Mouse (Mus musculus) kidney, embryonic 16.5 days (tissue): ENCODE results near the gene Cby1. TPM values are rescaled to one million over a fixed set of nuclear protein-coding genes. Genes with fewer than 3 reads are reported as not detected.
A peak's percentile ranks its signal among the peaks of the same experiment; 100 is the strongest.

Source experiments
- ATAC-seq: fragments of 200-750 bp; cut with Nextera tagmentation; 2 replicates; pipeline ENCODE4 v1.8.0; 2017; ENCODE audit warnings: moderate TSS enrichment; ENCODE audit not compliant: low FRiP score, low TSS enrichment
- H3K27ac ChIP-seq: fragments of 300-500 bp; sonication (generic); 2 replicates; pipeline ENCODE4 v1.5.1; 2014; ENCODE audit warnings: low read length
- H3K27me3 ChIP-seq: fragments of 300-500 bp; sonication (generic); 2 replicates; pipeline ENCODE4 v1.6.1; 2014; ENCODE audit warnings: low read length, control low read depth, mixed read lengths; ENCODE audit not compliant: insufficient read depth
- H3K36me3 ChIP-seq: fragments of 300-500 bp; sonication (generic); 2 replicates; pipeline ENCODE4 v1.6.1; 2014; ENCODE audit warnings: low read length, control low read depth, mixed read lengths; ENCODE audit not compliant: insufficient read depth
- H3K4me1 ChIP-seq: fragments of 300-500 bp; sonication (generic); 2 replicates; pipeline ENCODE4 v1.6.1; 2014; ENCODE audit warnings: low read length, control low read depth, mixed read lengths; ENCODE audit not compliant: insufficient read depth
- H3K4me2 ChIP-seq: fragments of 300-500 bp; sonication (generic); replicated peaks from 2 replicates; pipeline ENCODE4 v1.6.1; 2014; ENCODE audit warnings: low read depth, low read length
- H3K4me3 ChIP-seq: fragments of 300-500 bp; sonication (generic); 2 replicates; pipeline ENCODE4 v1.5.1; 2014; ENCODE audit warnings: mild to moderate bottlenecking, low read length
- H3K9ac ChIP-seq: fragments of 300-500 bp; sonication (generic); replicated peaks from 2 replicates; pipeline ENCODE4 v1.6.1; 2014; ENCODE audit warnings: low read length
- H3K9me3 ChIP-seq: fragments of 300-500 bp; sonication (generic); 2 replicates; pipeline ENCODE4 v1.6.1; 2016; ENCODE audit warnings: low read length, control low read depth
- WGBS: fragments of 180-500 bp; shearing (Covaris S2); extraction: QIAGEN DNeasy Blood & Tissue Kit; methylation state at CpG from one replicate; pipeline ENCODE4 v1.1.7; 2014; 5-methylcytosine and 5-hydroxymethylcytosine counted together
- polyA plus RNA-seq: library from polyadenylated mRNA; unstranded; fragments of >200 nt; fragmentation: Nextera tagmentation; extraction: Ambion mirVana; gene quantifications from 2 replicates; pipeline ENCODE4 v1.2.1, GENCODE M21; 2015

The Cby1 gene
- polyA plus RNA-seq, 1 experiment from 2014 or later: 59.8 TPM

GRCm38 (mm10) chr15:79645483-79645882 lies 13.5 kb upstream of the Cby1 start:
- no peak for ATAC-seq
- Histone ChIP-seq H3K27ac (no peak overlapping the region), H3K4me2 (no peak overlapping the region), H3K4me1 (no peaks in the 10 kb centered on the region), H3K36me3 (no peaks in the 10 kb centered on the region), H3K9ac (no peak overlapping the region), H3K9me3 (no peaks in the 10 kb centered on the region), H3K4me3 (no peak overlapping the region), H3K27me3 (no peaks in the 10 kb centered on the region)
- 75% methylated on average over 2 of the region's 2 CpGs for WGBS

GRCm38 (mm10) chr15:79648130-79648529 lies 10.9 kb upstream of the Cby1 start:
- no peak for ATAC-seq
- Histone ChIP-seq H3K9ac (no peak overlapping the region), H3K36me3 (no peaks in the 10 kb centered on the region), H3K4me2 (no peak overlapping the region), H3K4me3 (no peak overlapping the region), H3K4me1 (no peaks in the 10 kb centered on the region), H3K27ac (no peak overlapping the region), H3K27me3 (no peaks in the 10 kb centered on the region), H3K9me3 (no peaks in the 10 kb centered on the region; the same call in 1 of the 2 replicates)
- WGBS: 83% methylated on average over 12 of the region's 12 CpGs

- Histone ChIP-seq H3K4me2 (no peak overlapping the region), H3K9ac (no peak overlapping the region), H3K4me3 (no peak overlapping the region), H3K27ac (no peak overlapping the region), H3K4me1 (no peaks in the 10 kb centered on the region), H3K36me3 (no peaks in the 10 kb centered on the region), H3K27me3 (no peaks in the 10 kb centered on the region), H3K9me3 (no peaks in the 10 kb centered on the region; the same call in 1 of the 2 replicates)
- no peak for ATAC-seq
Observed at GRCm38 (mm10) chr15:79650569-79650968, 8.4 kb upstream of the Cby1 start.

- H3K27ac ChIP-seq: no peak overlapping the region
- no peak overlapping the region for H3K9ac ChIP-seq
- WGBS: 75% methylated on average over 4 of the region's 4 CpGs
- no peaks in the 10 kb centered on the region for H3K27me3 ChIP-seq
- H3K9me3 ChIP-seq: no peaks in the 10 kb centered on the region; the same call in 1 of the 2 replicates
- no peak overlapping the region for H3K4me3 ChIP-seq
- no peaks in the 10 kb centered on the region for H3K4me1 ChIP-seq
- no peak overlapping the region for H3K4me2 ChIP-seq
- no peaks in the 10 kb centered on the region for H3K36me3 ChIP-seq
- no peak for ATAC-seq
Observed at GRCm38 (mm10) chr15:79651481-79651880, 7.5 kb upstream of the Cby1 start.

GRCm38 (mm10) chr15:79656451-79656850 lies 2.5 kb upstream of the Cby1 start:
- peaks cover 11% of the 10 kb centered on the region for H3K4me1 ChIP-seq
- H3K4me3 ChIP-seq: no peak overlapping the region
- no peak overlapping the region for H3K27ac ChIP-seq
- H3K27me3 ChIP-seq: no peaks in the 10 kb centered on the region
- ATAC-seq: no peak
- WGBS: 91% methylated on average over 14 of the region's 14 CpGs
- no peak overlapping the region for H3K9ac ChIP-seq
- H3K36me3 ChIP-seq: no peaks in the 10 kb centered on the region
- no peaks in the 10 kb centered on the region; the same call in 1 of the 2 replicates for H3K9me3 ChIP-seq
- no peak overlapping the region for H3K4me2 ChIP-seq

- Histone ChIP-seq H3K27me3 (no peaks in the 10 kb centered on the region), H3K4me1 (peaks cover 11% of the 10 kb centered on the region), H3K9me3 (no peaks in the 10 kb centered on the region), H3K36me3 (0 out of 2 replicates have a peak, but pooled peaks cover 2% of the 10 kb centered on the region), H3K4me2 (peak overlapping the region; percentile 94), H3K4me3 (peak overlapping the region; percentile 75), H3K9ac (peak overlapping the region; percentile 83), H3K27ac (peak overlapping the region; percentile 96)
- 4% methylated on average over 16 of the region's 16 CpGs for WGBS
- peak; percentile 36; the same call in 1 of the 2 replicates for ATAC-seq
Observed at GRCm38 (mm10) chr15:79657837-79658530, 1.0 kb upstream of the Cby1 start.

GRCm38 (mm10) chr15:79661852-79662251 lies 2.9 kb downstream of the Cby1 start:
- peaks cover 11% of the 10 kb centered on the region for H3K4me1 ChIP-seq
- H3K4me2 ChIP-seq: no peak overlapping the region
- ATAC-seq: no peak
- no peak overlapping the region for H3K9ac ChIP-seq
- no peak overlapping the region for H3K4me3 ChIP-seq
- no peak overlapping the region for H3K27ac ChIP-seq
- 69% methylated on average over 4 of the region's 4 CpGs for WGBS
- H3K9me3 ChIP-seq: no peaks in the 10 kb centered on the region
- H3K27me3 ChIP-seq: no peaks in the 10 kb centered on the region
- H3K36me3 ChIP-seq: peaks cover 6% of the 10 kb centered on the region; the same call in 1 of the 2 replicates

- Histone ChIP-seq H3K27ac (no peak overlapping the region), H3K36me3 (peaks cover 12% of the 10 kb centered on the region), H3K9ac (no peak overlapping the region), H3K4me3 (no peak overlapping the region), H3K4me1 (peaks cover 4% of the 10 kb centered on the region), H3K9me3 (no peaks in the 10 kb centered on the region), H3K4me2 (no peak overlapping the region), H3K27me3 (no peaks in the 10 kb centered on the region)
- 94% methylated on average over 8 of the region's 8 CpGs for WGBS
- no peak for ATAC-seq
Observed at GRCm38 (mm10) chr15:79664666-79665065, 5.7 kb downstream of the Cby1 start.

- no peak overlapping the region for H3K4me3 ChIP-seq
- 61% methylated on average over 10 of the region's 10 CpGs for WGBS
- ATAC-seq: no peak
Observed at GRCm38 (mm10) chr15:79669195-79669594, 10.2 kb downstream of the Cby1 start.

GRCm38 (mm10) chr15:79670249-79670971 lies 11.4 kb downstream of the Cby1 start, which contains the start of gene Tomm22:
Gene Tomm22, plus strand, starts transcription at chr15:79670861.
- peak; percentile 98 for ATAC-seq
- no peaks in the 10 kb centered on the region for H3K9me3 ChIP-seq
- WGBS: 19% methylated on average over 33 of the region's 33 CpGs
- H3K27ac ChIP-seq: no peak within 1 kb of the TSS
- H3K4me1 ChIP-seq: peaks cover 6% of the 10 kb centered on the region
- H3K36me3 ChIP-seq: peaks cover 35% of the 10 kb centered on the region
- peak within 1 kb of the TSS; percentile 91 for H3K9ac ChIP-seq
- no peaks in the 10 kb centered on the region for H3K27me3 ChIP-seq
- peak within 1 kb of the TSS; percentile 93 for H3K4me3 ChIP-seq
- H3K4me2 ChIP-seq: peak within 1 kb of the TSS; percentile 69

More at GRCm38 (mm10) chr15:79669195-79669594, 10.2 kb downstream of the Cby1 start:
- no peaks in the 10 kb centered on the region for H3K9me3 ChIP-seq
- H3K4me2 ChIP-seq: no peak overlapping the region
- H3K36me3 ChIP-seq: peaks cover 23% of the 10 kb centered on the region
- H3K27me3 ChIP-seq: no peaks in the 10 kb centered on the region
- H3K27ac ChIP-seq: no peak overlapping the region
- peaks cover 6% of the 10 kb centered on the region for H3K4me1 ChIP-seq
- no peak overlapping the region for H3K9ac ChIP-seq
